8 mouse cellular contexts compared by ENCODE assay signal in the genomic region with DNA sequence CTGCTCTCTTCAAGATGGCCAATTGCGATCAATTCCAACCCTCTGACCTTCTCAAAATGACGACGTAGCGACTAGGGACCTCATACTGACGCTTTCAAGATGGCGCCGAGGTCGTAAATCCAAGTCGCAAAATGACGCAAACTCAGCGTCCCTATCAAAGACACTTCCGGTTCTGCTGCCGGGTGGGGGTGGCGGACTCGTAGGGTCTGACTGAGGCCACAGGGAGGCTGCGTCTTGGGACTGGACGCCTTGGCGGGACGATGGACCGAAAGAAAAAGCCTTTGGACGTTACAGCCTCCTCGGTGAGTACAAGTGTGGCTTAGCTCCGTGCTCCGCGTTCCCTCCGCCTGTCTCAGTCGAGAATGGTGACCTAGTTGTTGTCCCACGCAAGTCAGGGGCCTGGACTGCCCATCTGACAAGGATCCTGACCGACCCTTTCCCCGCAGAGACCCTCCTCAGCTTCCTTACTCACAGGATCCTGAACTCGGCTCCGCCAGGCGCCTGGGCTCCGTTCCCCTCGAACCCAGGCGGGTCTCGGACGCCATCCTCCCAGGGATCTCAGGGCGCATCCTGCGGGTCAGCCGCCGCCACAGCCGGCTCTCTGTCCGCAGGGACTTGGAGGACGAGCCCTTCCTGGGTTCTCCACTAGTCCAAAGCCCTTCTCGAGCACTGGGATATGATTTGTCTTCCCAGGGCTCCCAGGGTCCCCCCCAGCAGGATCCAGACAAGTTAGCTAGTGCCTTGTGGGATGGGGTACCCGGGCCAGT. TPM values are rescaled to one million over a fixed set of nuclear protein-coding genes. Genes with fewer than 3 reads are reported as not detected.
A peak's percentile ranks its signal among the peaks of the same experiment; 100 is the strongest.
DNase-seq lines count a peak whose midpoint lies in the region; ATAC-seq and TF ChIP-seq lines count a peak whose summit lies in the region.

Gene Ccdc174, plus strand, starts transcription at position 169 of the 767 bp plus-strand sequence.

- peak; percentile 99 for DNase-seq in 3T3-L1 (ENCODE audit: low read depth, low spot score)
- peak; percentile 50 to 80 for DNase-seq in adrenal gland, postnatal 4 days (ENCODE audit: low spot score in 2 of 2)
- DNase-seq in embryonic facial prominence, embryonic 14.5 days (ENCODE audit: low spot score), result peak; percentile 99
- peak; percentile 91 to 94 for DNase-seq in heart, adult 2 months
- peak; percentile 96 for DNase-seq in kidney, adult 8-10 months
- peak; percentile 82 to 94 for DNase-seq in spleen, postnatal 10 days (ENCODE audit: low spot score in 2 of 2)

- H3K9ac ChIP-seq in embryonic facial prominence, embryonic 14.5 days (ENCODE audit: low read depth, low read length), result peak within 1 kb of the TSS; percentile 93
- H3K9ac ChIP-seq in heart, adult 2 months (ENCODE audit: low read depth, low read length), result peak within 1 kb of the TSS; percentile 81
- H3K9ac ChIP-seq in limb, embryonic 13.5 days, result peak within 1 kb of the TSS; percentile 94
- H3K9ac ChIP-seq in midbrain, embryonic 16.5 days (ENCODE audit: low read depth, low read length), result peak within 1 kb of the TSS; percentile 93

- TF ChIP-seq CTCF in heart, adult 2 months (IDR thresholded peaks at IDR 0.05), result no peak

- peak within 1 kb of the TSS; percentile 97 for H3K4me3 ChIP-seq in embryonic facial prominence, embryonic 14.5 days (ENCODE audit: low read depth, low read length)
- peak within 1 kb of the TSS; percentile 97 for H3K4me3 ChIP-seq in heart, adult 2 months
- H3K4me3 ChIP-seq in limb, embryonic 13.5 days, result peak within 1 kb of the TSS; percentile 97
- H3K4me3 ChIP-seq in midbrain, embryonic 16.5 days (ENCODE audit: low read depth, low read length), result peak within 1 kb of the TSS; percentile 100

- ATAC-seq in embryonic facial prominence, embryonic 14.5 days (ENCODE audit: low read depth), result peak; percentile 93
- peak; percentile 93 for ATAC-seq in limb, embryonic 13.5 days (ENCODE audit: low FRiP score, low read depth)
- ATAC-seq in midbrain, embryonic 16.5 days, result peak; percentile 95

- intact Hi-C loops in heart, adult 2 months (cut with DNase I), result loop anchor here (5.0 kb wide), 1 partner anchor 334 kb away; the partner anchor contains the start of gene Rbsn

- H3K79me2 ChIP-seq in heart, adult 2 months (replicated peaks; ENCODE audit: control insufficient read depth, insufficient read depth, low read length), result 0 out of 2 replicates have a peak, but pooled peaks cover 4% of the 10 kb centered on the region

- TF ChIP-seq POLR2A in heart, adult 2 months (IDR thresholded peaks at IDR 0.05; ENCODE audit: insufficient read depth, low read depth, low read length), result peak; percentile 93

- no peaks in the 10 kb centered on the region for H3K27me3 ChIP-seq in embryonic facial prominence, embryonic 14.5 days (replicated peaks; ENCODE audit: control insufficient read depth, insufficient read depth, low read length)
- H3K27me3 ChIP-seq in heart, adult 2 months (ENCODE audit: control insufficient read depth, insufficient read depth, low read length), result no peaks in the 10 kb centered on the region
- no peaks in the 10 kb centered on the region for H3K27me3 ChIP-seq in limb, embryonic 13.5 days
- no peaks in the 10 kb centered on the region; the same call in none of the 2 replicates for H3K27me3 ChIP-seq in midbrain, embryonic 16.5 days (ENCODE audit: control insufficient read depth, insufficient read depth, low read depth, low read length)

- H3K4me2 ChIP-seq in embryonic facial prominence, embryonic 14.5 days (ENCODE audit: low read depth, low read length), result peak within 1 kb of the TSS; percentile 80
- peak within 1 kb of the TSS; percentile 88 for H3K4me2 ChIP-seq in limb, embryonic 13.5 days (replicated peaks)
- peak within 1 kb of the TSS; percentile 76 for H3K4me2 ChIP-seq in midbrain, embryonic 16.5 days (ENCODE audit: low read length)

- H3K36me3 ChIP-seq in embryonic facial prominence, embryonic 14.5 days (ENCODE audit: control insufficient read depth, insufficient read depth, low read length), result peaks cover 23% of the 10 kb centered on the region
- H3K36me3 ChIP-seq in heart, adult 2 months (ENCODE audit: control insufficient read depth, insufficient read depth, low read length), result peaks cover 2% of the 10 kb centered on the region
- H3K36me3 ChIP-seq in limb, embryonic 13.5 days, result peaks cover 20% of the 10 kb centered on the region
- peaks cover 11% of the 10 kb centered on the region; the same call in 1 of the 2 replicates for H3K36me3 ChIP-seq in midbrain, embryonic 16.5 days (ENCODE audit: control insufficient read depth, insufficient read depth, low read length)

- TF ChIP-seq EP300 in heart, adult 2 months (IDR thresholded peaks at IDR 0.05; ENCODE audit: insufficient read depth, low read depth, low read length), result peak; percentile 61; the same call in 1 of the 2 replicates

- no peaks in the 10 kb centered on the region for H3K9me3 ChIP-seq in embryonic facial prominence, embryonic 14.5 days (ENCODE audit: control insufficient read depth, low read length)
- no peaks in the 10 kb centered on the region for H3K9me3 ChIP-seq in limb, embryonic 13.5 days
- no peaks in the 10 kb centered on the region for H3K9me3 ChIP-seq in midbrain, embryonic 16.5 days (replicated peaks; ENCODE audit: control insufficient read depth, low read length, poor library complexity, severe bottlenecking)

- H3K4me1 ChIP-seq in embryonic facial prominence, embryonic 14.5 days (ENCODE audit: control insufficient read depth, insufficient read depth, low read length), result peaks cover 7% of the 10 kb centered on the region
- peaks cover 3% of the 10 kb centered on the region for H3K4me1 ChIP-seq in heart, adult 2 months (ENCODE audit: control insufficient read depth, insufficient read depth, low read length)
- peaks cover 9% of the 10 kb centered on the region for H3K4me1 ChIP-seq in limb, embryonic 13.5 days
- peaks cover 15% of the 10 kb centered on the region for H3K4me1 ChIP-seq in midbrain, embryonic 16.5 days (ENCODE audit: control insufficient read depth, insufficient read depth, low read length)

- H3K27ac ChIP-seq in embryonic facial prominence, embryonic 14.5 days (replicated peaks; ENCODE audit: low read depth, low read length), result peak within 1 kb of the TSS; percentile 48; the same call in 1 of the 2 replicates
- H3K27ac ChIP-seq in heart, adult 2 months, result peak within 1 kb of the TSS; percentile 77
- peak within 1 kb of the TSS; percentile 56; the same call in 1 of the 2 replicates for H3K27ac ChIP-seq in limb, embryonic 13.5 days
- H3K27ac ChIP-seq in midbrain, embryonic 16.5 days (ENCODE audit: low read length), result peak within 1 kb of the TSS; percentile 86

- WGBS in embryonic facial prominence, embryonic 14.5 days, result under 1% methylated on average over 42 of the region's 47 CpGs
- under 1% methylated on average over 47 of the region's 47 CpGs for WGBS in heart, adult 2 months
- under 1% methylated on average over 47 of the region's 47 CpGs for whole genome bisulfite sequencing in limb, embryonic 13.5 days
- under 1% methylated on average over 47 of the region's 47 CpGs for WGBS in midbrain, embryonic 16.5 days

RNA-seq across cellular contexts. Expression of gene Ccdc174, which starts in this region (rescaled TPM):
- 10 to 100 TPM; 29.8 to 31.3 TPM for total RNA-seq in adrenal gland, postnatal 4 days (2021)
- 27.0 and 27.8 TPM in 2 replicates for polyA plus RNA-seq in embryonic facial prominence, embryonic 14.5 days (2014; fragmentation: Nextera tagmentation; extraction: Ambion mirVana)
- 10 to 100 TPM in 1 of 2 experiments, 1 to 10 TPM in 1; 9.0 to 10.1 TPM for total RNA-seq in heart, adult 2 months (2021)
- 2.8 and 4.1 TPM in 2 replicates for polyA plus RNA-seq in heart, adult 2 months (2012; rRNA removed)
- polyA plus RNA-seq in limb, embryonic 13.5 days (2015; fragmentation: Nextera tagmentation; extraction: Ambion mirVana), result 44.3 and 44.9 TPM in 2 replicates
- polyA plus RNA-seq in midbrain, embryonic 16.5 days (2015; fragmentation: Nextera tagmentation; extraction: Ambion mirVana), result 36.2 and 45.2 TPM in 2 replicates

Comparison
In these comparisons a context has a peak if more than half of its experiments do, and no peak if none do; other contexts are left out.
1. Peak in every context shown above with its lines: DNase-seq, ATAC-seq, H3K4me3 ChIP-seq and H3K27ac ChIP-seq.